Mouse (Mus musculus) midbrain, embryonic 10.5 days (tissue): ENCODE measurements around the gene Tenm2. TPM values are rescaled to one million over a fixed set of nuclear protein-coding genes. Genes with fewer than 3 reads are reported as not detected.

ENCODE experiments used
- DNase-seq: peaks from one replicate; pipeline ENCODE4 v3.0.0-alpha.2; 2017; ENCODE audit warnings: low spot score
- H3K27ac ChIP-seq: fragments of 300-500 bp; sonication (generic); replicated peaks from 2 replicates; pipeline ENCODE4 v1.5.1; 2016; ENCODE audit warnings: mild to moderate bottlenecking
- H3K27me3 ChIP-seq: fragments of 300-500 bp; sonication (generic); 2 replicates; pipeline ENCODE4 v1.6.1; 2016; ENCODE audit warnings: low read depth, mild to moderate bottlenecking; ENCODE audit not compliant: poor library complexity, severe bottlenecking
- H3K36me3 ChIP-seq: fragments of 300-500 bp; sonication (generic); 2 replicates; pipeline ENCODE4 v1.6.1; 2016; ENCODE audit warnings: mild to moderate bottlenecking, moderate library complexity
- H3K4me1 ChIP-seq: fragments of 300-500 bp; sonication (generic); 2 replicates; pipeline ENCODE4 v1.6.1; 2016
- H3K4me3 ChIP-seq: fragments of 300-500 bp; sonication (generic); 2 replicates; pipeline ENCODE4 v1.5.1; 2016; ENCODE audit warnings: mild to moderate bottlenecking, moderate library complexity
- H3K9me3 ChIP-seq: fragments of 300-500 bp; sonication (generic); replicated peaks from 2 replicates; pipeline ENCODE4 v1.6.1; 2016; ENCODE audit warnings: mild to moderate bottlenecking
- WGBS: fragments of 180-500 bp; shearing (Covaris S2); methylation state at CpG from one replicate; pipeline ENCODE4 v1.1.7; 2016; 5-methylcytosine and 5-hydroxymethylcytosine counted together
- polyA plus RNA-seq: library from polyadenylated mRNA; unstranded; fragments of >200 nt; fragmentation: Nextera tagmentation; extraction: Ambion mirVana; gene quantifications from 2 replicates; pipeline ENCODE4 v1.2.1, GENCODE M21; 2016

The Tenm2 gene
- polyA plus RNA-seq, 1 experiment from 2014 or later, result 4.2 TPM

- Histone ChIP-seq H3K4me1 (peaks cover 31% of the 10 kb centered on the region), H3K36me3 (no peaks in the 10 kb centered on the region), H3K4me3 (no peak overlapping the region), H3K9me3 (no peaks in the 10 kb centered on the region), H3K27ac (no peak overlapping the region), H3K27me3 (peaks cover 5% of the 10 kb centered on the region; the same call in 1 of the 2 replicates)
- no peak for DNase-seq
- 88% methylated on average over 5 of the region's 5 CpGs for WGBS
Measured at GRCm38 (mm10) chr11:36481086-36481485, 754.7 kb downstream of the Tenm2 start.

DNA sequence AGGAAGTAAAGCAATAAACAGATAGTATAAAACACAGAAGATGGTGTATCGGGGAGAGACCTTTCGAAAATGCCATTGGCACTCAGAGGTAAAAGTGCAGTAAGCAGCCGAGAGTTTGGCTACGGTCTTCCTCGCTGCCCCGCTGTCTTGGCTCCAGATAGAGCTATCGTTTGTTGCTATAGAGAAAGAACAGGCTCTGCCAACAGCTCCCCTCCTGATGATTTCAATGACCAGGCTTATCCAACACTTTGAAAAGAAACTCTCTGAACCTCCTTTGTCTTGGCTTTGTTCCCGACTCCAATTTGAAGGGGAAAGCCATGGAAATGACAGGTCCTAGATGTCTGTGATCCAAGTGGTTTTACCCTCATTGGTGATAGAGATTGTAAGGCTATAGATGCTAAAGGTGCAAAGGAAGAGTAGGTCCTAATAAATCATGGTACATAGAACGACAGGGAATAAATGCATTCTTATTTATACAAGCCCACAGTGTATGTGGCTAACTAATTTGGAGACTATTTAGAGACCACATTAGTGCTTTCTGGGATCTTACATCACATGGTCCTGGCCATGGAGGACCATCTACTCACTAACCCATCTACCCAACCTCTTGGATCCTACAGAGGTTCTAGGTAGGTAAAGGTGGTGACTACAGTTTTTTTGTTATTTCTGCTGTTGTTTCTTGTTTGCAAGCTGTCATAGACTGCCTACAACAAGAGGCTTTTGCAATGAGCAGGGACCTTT is 765.8 kb downstream of the Tenm2 start:
- H3K4me1 ChIP-seq, result peaks cover 27% of the 10 kb centered on the region
- no peak overlapping the region for H3K4me3 ChIP-seq
- no peaks in the 10 kb centered on the region for H3K27me3 ChIP-seq
- no peak for DNase-seq
- no peak overlapping the region for H3K27ac ChIP-seq
- 65% methylated on average over 9 of the region's 9 CpGs for WGBS
- no peaks in the 10 kb centered on the region for H3K9me3 ChIP-seq
- H3K36me3 ChIP-seq, result no peaks in the 10 kb centered on the region

DNA sequence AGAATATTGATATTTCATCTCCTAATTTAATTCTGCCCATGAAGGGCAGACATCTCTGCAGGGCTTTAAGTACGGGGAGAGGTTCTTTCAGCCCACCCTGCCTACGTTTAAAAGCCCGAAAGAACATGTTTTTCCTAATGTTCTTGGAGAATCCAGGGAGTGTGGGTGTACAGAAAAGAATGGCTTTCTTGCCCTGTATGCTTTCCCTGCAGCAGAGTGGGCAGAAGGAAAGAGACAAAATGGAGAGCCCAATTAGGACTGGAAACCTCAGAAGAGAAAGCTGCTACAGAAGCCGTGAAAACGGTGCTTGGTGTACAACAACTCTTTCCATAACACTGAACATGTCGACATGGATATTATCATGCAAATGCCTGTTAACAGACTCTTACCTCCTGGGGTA is 777.3 kb downstream of the Tenm2 start:
- no peak overlapping the region for H3K27ac ChIP-seq
- H3K9me3 ChIP-seq, result no peaks in the 10 kb centered on the region
- no peaks in the 10 kb centered on the region for H3K36me3 ChIP-seq
- H3K4me1 ChIP-seq, result peaks cover 29% of the 10 kb centered on the region
- no peaks in the 10 kb centered on the region for H3K27me3 ChIP-seq
- DNase-seq, result no peak
- H3K4me3 ChIP-seq, result no peak overlapping the region
- 72% methylated on average over 6 of the region's 6 CpGs for WGBS

GRCm38 (mm10) chr11:36454076-36454475 is 781.7 kb downstream of the Tenm2 start:
- DNase-seq, result no peak
- no peaks in the 10 kb centered on the region for H3K36me3 ChIP-seq
- H3K9me3 ChIP-seq, result no peaks in the 10 kb centered on the region
- no peak overlapping the region for H3K4me3 ChIP-seq
- H3K27ac ChIP-seq, result no peak overlapping the region
- peaks cover 9% of the 10 kb centered on the region for H3K4me1 ChIP-seq
- no peaks in the 10 kb centered on the region for H3K27me3 ChIP-seq
- 87% methylated on average over 6 of the region's 6 CpGs for WGBS

- H3K36me3 ChIP-seq, result no peaks in the 10 kb centered on the region
- no peak overlapping the region for H3K27ac ChIP-seq
- no peaks in the 10 kb centered on the region for H3K9me3 ChIP-seq
- no peak overlapping the region for H3K4me3 ChIP-seq
- WGBS, result 86% methylated on average over 9 of the region's 9 CpGs
- no peaks in the 10 kb centered on the region for H3K4me1 ChIP-seq
- H3K27me3 ChIP-seq, result no peaks in the 10 kb centered on the region
- DNase-seq, result no peak
Measured at GRCm38 (mm10) chr11:36452436-36452835, 783.3 kb downstream of the Tenm2 start.

GRCm38 (mm10) chr11:36446351-36446750 is 789.4 kb downstream of the Tenm2 start:
- Histone ChIP-seq H3K4me3 (no peak overlapping the region), H3K27ac (no peak overlapping the region), H3K27me3 (0 out of 2 replicates have a peak, but pooled peaks cover 8% of the 10 kb centered on the region), H3K9me3 (no peaks in the 10 kb centered on the region), H3K4me1 (peaks cover 16% of the 10 kb centered on the region), H3K36me3 (no peaks in the 10 kb centered on the region)
- no peak for DNase-seq
- 91% methylated on average over 2 of the region's 2 CpGs for WGBS

- no peaks in the 10 kb centered on the region for H3K36me3 ChIP-seq
- peaks cover 8% of the 10 kb centered on the region; the same call in 1 of the 2 replicates for H3K27me3 ChIP-seq
- no peak overlapping the region for H3K4me3 ChIP-seq
- no peaks in the 10 kb centered on the region for H3K9me3 ChIP-seq
- no peak overlapping the region for H3K27ac ChIP-seq
- WGBS, result 94% methylated on average over 7 of the region's 7 CpGs
- no peak for DNase-seq
- peaks cover 17% of the 10 kb centered on the region for H3K4me1 ChIP-seq
Measured at GRCm38 (mm10) chr11:36443821-36444220, 791.9 kb downstream of the Tenm2 start.

DNA sequence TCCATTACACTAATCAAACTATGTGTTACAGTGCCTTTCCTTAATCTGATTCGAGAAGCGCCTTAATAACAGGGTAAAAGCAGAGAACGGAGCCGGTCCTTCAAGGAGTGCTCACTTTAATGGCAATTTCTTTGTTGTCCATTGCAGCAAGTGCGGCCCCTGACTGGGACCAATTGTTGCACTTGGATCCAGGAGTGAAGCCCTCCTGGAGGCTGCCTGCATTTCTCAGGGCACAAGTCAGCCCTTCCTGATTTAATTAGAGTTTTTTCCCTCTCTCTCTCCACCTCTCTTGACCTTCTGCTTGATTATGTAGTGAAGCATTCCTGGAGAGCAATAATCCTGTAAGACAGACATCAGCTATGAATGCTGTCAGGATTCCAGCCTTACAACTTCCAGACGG is 794.0 kb downstream of the Tenm2 start:
- H3K36me3 ChIP-seq, result no peaks in the 10 kb centered on the region
- peak overlapping the region; percentile 9; the same call in 1 of the 2 replicates for H3K27ac ChIP-seq
- DNase-seq, result peak; percentile 28
- 8% methylated on average over 6 of the region's 6 CpGs for WGBS
- H3K4me1 ChIP-seq, result peaks cover 17% of the 10 kb centered on the region
- H3K9me3 ChIP-seq, result no peaks in the 10 kb centered on the region
- H3K4me3 ChIP-seq, result no peak overlapping the region
- H3K27me3 ChIP-seq, result peaks cover 8% of the 10 kb centered on the region; the same call in 1 of the 2 replicates

- Histone ChIP-seq H3K9me3 (no peaks in the 10 kb centered on the region), H3K4me1 (0 out of 2 replicates have a peak, but pooled peaks cover 4% of the 10 kb centered on the region), H3K36me3 (no peaks in the 10 kb centered on the region), H3K27ac (no peak overlapping the region), H3K4me3 (no peak overlapping the region), H3K27me3 (no peaks in the 10 kb centered on the region; the same call in 1 of the 2 replicates)
- no peak for DNase-seq
- WGBS, result 55% methylated on average over 8 of the region's 8 CpGs
Measured at GRCm38 (mm10) chr11:36436251-36436650, 799.5 kb downstream of the Tenm2 start.

DNA sequence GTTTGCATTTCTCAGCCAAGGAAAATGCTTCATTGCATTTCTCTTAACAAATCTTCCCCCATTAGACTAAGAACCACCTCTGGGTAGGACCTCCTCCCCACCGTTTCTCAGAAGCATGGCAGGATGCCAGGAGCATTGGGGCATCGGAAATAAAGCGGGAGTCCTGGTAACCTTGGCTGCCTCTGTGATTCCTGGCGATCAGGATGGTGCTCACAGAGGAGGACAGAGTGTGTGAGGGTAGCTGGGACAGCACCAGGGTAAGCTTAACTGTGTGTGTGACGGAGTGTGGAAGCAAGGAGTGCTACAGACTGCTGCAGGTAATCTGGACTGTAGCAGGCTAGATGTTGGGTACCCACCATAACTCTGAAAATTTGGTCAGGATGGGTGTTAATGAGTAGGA is 806.8 kb downstream of the Tenm2 start:
- Histone ChIP-seq H3K9me3 (no peaks in the 10 kb centered on the region), H3K4me1 (peaks cover 10% of the 10 kb centered on the region), H3K36me3 (no peaks in the 10 kb centered on the region), H3K27ac (no peak overlapping the region), H3K4me3 (no peak overlapping the region), H3K27me3 (no peaks in the 10 kb centered on the region)
- no peak for DNase-seq
- 89% methylated on average over 5 of the region's 5 CpGs for WGBS

DNA sequence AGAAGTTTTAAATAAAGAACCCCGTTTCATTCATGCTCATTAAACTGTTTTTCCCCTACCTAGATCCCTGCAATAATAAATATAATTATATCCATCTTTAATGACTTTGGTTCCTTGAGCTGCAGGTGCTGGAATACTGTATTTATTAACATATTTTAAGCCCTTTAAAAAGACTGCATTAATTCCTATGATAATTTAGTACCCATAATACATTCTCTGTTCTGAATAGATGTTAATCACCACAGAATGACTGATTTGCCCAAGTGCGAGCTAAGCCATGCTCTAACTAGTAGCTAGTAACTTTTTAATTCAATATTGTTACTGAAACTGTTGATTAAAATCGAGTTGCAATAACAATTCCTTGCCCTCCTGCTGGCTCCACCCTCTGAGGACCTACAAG is 810.8 kb downstream of the Tenm2 start:
- H3K9me3 ChIP-seq, result no peaks in the 10 kb centered on the region
- no peaks in the 10 kb centered on the region for H3K36me3 ChIP-seq
- DNase-seq, result no peak
- WGBS, result 79% methylated on average over 3 of the region's 3 CpGs
- H3K27ac ChIP-seq, result no peak overlapping the region
- H3K4me1 ChIP-seq, result peaks cover 6% of the 10 kb centered on the region
- H3K4me3 ChIP-seq, result no peak overlapping the region
- no peaks in the 10 kb centered on the region for H3K27me3 ChIP-seq

GRCm38 (mm10) chr11:36420047-36420446 is 815.7 kb downstream of the Tenm2 start:
- 92% methylated on average over 7 of the region's 7 CpGs for WGBS
- no peaks in the 10 kb centered on the region for H3K36me3 ChIP-seq
- no peaks in the 10 kb centered on the region for H3K9me3 ChIP-seq
- H3K27ac ChIP-seq, result no peak overlapping the region
- no peak overlapping the region for H3K4me3 ChIP-seq
- no peaks in the 10 kb centered on the region for H3K27me3 ChIP-seq
- H3K4me1 ChIP-seq, result peaks cover under 1% of the 10 kb centered on the region; the same call in 1 of the 2 replicates
- DNase-seq, result no peak

- Histone ChIP-seq H3K4me1 (no peaks in the 10 kb centered on the region), H3K4me3 (no peak overlapping the region), H3K27me3 (no peaks in the 10 kb centered on the region), H3K27ac (no peak overlapping the region), H3K9me3 (no peaks in the 10 kb centered on the region), H3K36me3 (no peaks in the 10 kb centered on the region)
- WGBS, result 86% methylated on average over 7 of the region's 7 CpGs
- DNase-seq, result no peak
Measured at GRCm38 (mm10) chr11:36415244-36415643, 820.5 kb downstream of the Tenm2 start.
